Mouse (Mus musculus): ENCODE measurements around the gene Rpl10a. TPM values are rescaled to one million over a fixed set of nuclear protein-coding genes. Genes with fewer than 3 reads are reported as not detected.

Gene Rpl10a
- polyA plus RNA-seq, 1 experiment from 2014 or later: 487 TPM

- peak; percentile 47; the same call in 1 of the 2 replicates for ATAC-seq
- H3K27ac ChIP-seq: no peak overlapping the region
- H3K9ac ChIP-seq: no peak overlapping the region
- peaks cover 43% of the 10 kb centered on the region for H3K27me3 ChIP-seq (replicated peaks)
- H3K4me3 ChIP-seq: no peak overlapping the region
- H3K36me3 ChIP-seq: no peaks in the 10 kb centered on the region
- peak overlapping the region; percentile 40 for H3K4me2 ChIP-seq
- peaks cover 27% of the 10 kb centered on the region for H3K4me1 ChIP-seq
- 2% methylated on average over 13 of the region's 13 CpGs for WGBS (ENCODE audit: insufficient replicate concordance)
- no peaks in the 10 kb centered on the region for H3K9me3 ChIP-seq (replicated peaks)
These were observed 40.2 kb downstream of the Rpl10a start for GRCm38 (mm10) chr17:28368449-28368848.

DNA sequence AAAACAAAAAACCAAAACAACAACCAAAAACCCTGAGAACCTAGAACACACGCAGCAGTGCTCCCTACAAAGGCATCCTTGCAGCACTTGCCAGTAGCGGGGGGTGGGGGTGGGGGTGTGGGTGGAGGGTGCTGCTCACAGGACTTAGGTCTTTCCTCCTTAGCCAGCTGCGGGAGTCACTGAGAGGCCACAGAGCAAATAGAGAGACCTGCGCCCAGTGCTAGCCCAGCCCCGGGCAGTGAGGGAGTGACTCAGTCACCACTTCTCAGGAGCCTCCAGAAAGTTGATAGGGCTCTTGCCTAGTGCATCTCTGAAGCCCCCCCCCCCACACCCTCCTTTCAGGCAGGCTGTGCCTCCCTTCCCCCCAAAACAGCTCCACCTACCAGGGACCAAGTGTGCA, 40.8 kb downstream of the Rpl10a start:
- Histone ChIP-seq H3K9ac (no peak overlapping the region), H3K9me3 (replicated peaks) (no peaks in the 10 kb centered on the region), H3K4me1 (peaks cover 23% of the 10 kb centered on the region), H3K36me3 (no peaks in the 10 kb centered on the region), H3K4me3 (no peak overlapping the region), H3K27me3 (replicated peaks) (peaks cover 40% of the 10 kb centered on the region), H3K4me2 (no peak overlapping the region), H3K27ac (no peak overlapping the region)
- no peak for ATAC-seq
- WGBS (ENCODE audit: insufficient replicate concordance): 59% methylated on average over 5 of the region's 5 CpGs

- H3K4me2 ChIP-seq: no peak overlapping the region
- peaks cover 41% of the 10 kb centered on the region for H3K27me3 ChIP-seq (replicated peaks)
- H3K36me3 ChIP-seq: no peaks in the 10 kb centered on the region
- H3K4me3 ChIP-seq: no peak overlapping the region
- no peak overlapping the region for H3K27ac ChIP-seq
- peaks cover 31% of the 10 kb centered on the region for H3K4me1 ChIP-seq
- H3K9me3 ChIP-seq (replicated peaks): no peaks in the 10 kb centered on the region
- no peak overlapping the region for H3K9ac ChIP-seq
- 60% methylated on average over 2 of the region's 2 CpGs for WGBS (ENCODE audit: insufficient replicate concordance)
- no peak for ATAC-seq
These were observed 43.0 kb downstream of the Rpl10a start for GRCm38 (mm10) chr17:28371286-28371685.

GRCm38 (mm10) chr17:28371941-28372340, 43.7 kb downstream of the Rpl10a start:
- H3K9me3 ChIP-seq (replicated peaks): no peaks in the 10 kb centered on the region
- WGBS (ENCODE audit: insufficient replicate concordance): 41% methylated on average over 1 of the region's 1 CpGs
- peaks cover 31% of the 10 kb centered on the region for H3K4me1 ChIP-seq
- H3K4me2 ChIP-seq: no peak overlapping the region
- H3K9ac ChIP-seq: no peak overlapping the region
- no peak overlapping the region for H3K4me3 ChIP-seq
- H3K27ac ChIP-seq: no peak overlapping the region
- ATAC-seq: no peak
- H3K27me3 ChIP-seq (replicated peaks): peaks cover 47% of the 10 kb centered on the region
- H3K36me3 ChIP-seq: no peaks in the 10 kb centered on the region

GRCm38 (mm10) chr17:28373821-28374220, 45.5 kb downstream of the Rpl10a start:
- Histone ChIP-seq H3K27ac (no peak overlapping the region), H3K4me1 (peaks cover 24% of the 10 kb centered on the region), H3K27me3 (replicated peaks) (peaks cover 53% of the 10 kb centered on the region), H3K9ac (no peak overlapping the region), H3K4me2 (no peak overlapping the region), H3K36me3 (no peaks in the 10 kb centered on the region), H3K4me3 (no peak overlapping the region), H3K9me3 (replicated peaks) (no peaks in the 10 kb centered on the region)
- WGBS (ENCODE audit: insufficient replicate concordance): 6% methylated on average over 10 of the region's 10 CpGs
- peak; percentile 64; the same call in 1 of the 2 replicates for ATAC-seq

- no peak overlapping the region for H3K4me2 ChIP-seq
- peaks cover 52% of the 10 kb centered on the region for H3K27me3 ChIP-seq (replicated peaks)
- H3K4me1 ChIP-seq: peaks cover 21% of the 10 kb centered on the region
- WGBS (ENCODE audit: insufficient replicate concordance): 18% methylated on average over 16 of the region's 16 CpGs
- H3K27ac ChIP-seq: no peak overlapping the region
- no peak overlapping the region for H3K4me3 ChIP-seq
- H3K9ac ChIP-seq: no peak overlapping the region
- no peak for ATAC-seq
- no peaks in the 10 kb centered on the region for H3K9me3 ChIP-seq (replicated peaks)
- H3K36me3 ChIP-seq: no peaks in the 10 kb centered on the region
These were observed 46.2 kb downstream of the Rpl10a start for GRCm38 (mm10) chr17:28374494-28374893.

DNA sequence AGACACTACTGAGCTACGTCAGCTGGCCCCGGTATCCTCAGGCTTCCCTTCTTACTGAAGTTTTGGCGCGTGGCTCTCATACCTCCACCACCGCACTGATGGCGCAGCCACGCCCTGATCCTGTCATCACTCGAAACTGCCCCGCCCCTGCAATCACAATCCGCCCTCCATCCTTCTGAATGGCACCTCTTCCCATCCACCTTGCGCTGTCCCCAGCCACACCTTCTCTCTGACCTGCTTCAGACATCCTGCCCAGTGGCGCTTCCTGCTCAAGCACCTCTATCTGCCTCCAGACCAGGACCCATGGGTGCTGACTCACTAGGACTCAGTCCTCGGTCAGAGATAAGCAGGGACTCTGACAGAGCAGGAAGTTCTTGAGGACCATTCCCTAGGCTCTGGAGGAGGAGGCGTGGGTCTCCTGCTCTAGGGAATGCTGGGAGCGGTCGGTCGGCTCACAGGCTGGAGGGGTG, 47.4 kb downstream of the Rpl10a start:
- no peaks in the 10 kb centered on the region for H3K36me3 ChIP-seq
- ATAC-seq: peak; percentile 58
- WGBS (ENCODE audit: insufficient replicate concordance): 3% methylated on average over 17 of the region's 17 CpGs
- H3K4me3 ChIP-seq: no peak overlapping the region
- peak overlapping the region; percentile 21; the same call in 1 of the 2 replicates for H3K4me2 ChIP-seq
- H3K9ac ChIP-seq: no peak overlapping the region
- no peaks in the 10 kb centered on the region for H3K9me3 ChIP-seq (replicated peaks)
- H3K4me1 ChIP-seq: peaks cover 21% of the 10 kb centered on the region
- no peak overlapping the region for H3K27ac ChIP-seq
- H3K27me3 ChIP-seq (replicated peaks): peaks cover 56% of the 10 kb centered on the region

DNA sequence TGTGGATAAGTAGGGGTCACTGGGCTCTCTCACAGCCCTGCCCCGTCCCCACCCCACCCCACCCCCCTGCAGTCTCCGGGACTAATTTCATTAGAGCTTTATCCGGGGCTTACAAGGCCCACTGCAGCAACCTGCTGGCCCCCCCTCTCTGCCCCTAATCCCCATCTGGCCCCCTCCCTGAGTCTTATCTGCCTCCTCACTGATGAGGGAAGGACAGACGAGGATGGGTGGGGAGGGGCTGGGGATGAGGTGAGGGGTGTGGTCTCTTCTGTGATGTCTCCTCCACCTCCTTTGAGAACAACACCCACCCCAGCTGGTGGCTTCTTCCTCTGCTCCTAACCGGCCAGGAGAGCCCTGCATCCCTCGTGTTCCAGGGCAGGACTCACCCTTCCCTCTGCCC, 52.0 kb downstream of the Rpl10a start:
- ATAC-seq: no peak
- H3K4me1 ChIP-seq: peaks cover 8% of the 10 kb centered on the region
- no peak overlapping the region for H3K27ac ChIP-seq
- no peak overlapping the region for H3K4me3 ChIP-seq
- 14% methylated on average over 6 of the region's 6 CpGs for WGBS (ENCODE audit: insufficient replicate concordance)
- H3K36me3 ChIP-seq: no peaks in the 10 kb centered on the region
- H3K9ac ChIP-seq: no peak overlapping the region
- H3K9me3 ChIP-seq (replicated peaks): no peaks in the 10 kb centered on the region
- H3K27me3 ChIP-seq (replicated peaks): peaks cover 44% of the 10 kb centered on the region
- H3K4me2 ChIP-seq: no peak overlapping the region

Other genes with a start within 250 kb of the Rpl10a start
- gene Tcp11, start 247.8 kb upstream of the Rpl10a start, polyA plus RNA-seq (2016; fragmentation: Nextera tagmentation; extraction: Ambion mirVana): 0.44 and 0.53 TPM in 2 replicates
- 0.91 and 1.2 TPM in 2 replicates for gene Scube3, start 186.3 kb upstream of the Rpl10a start, polyA plus RNA-seq (2016; fragmentation: Nextera tagmentation; extraction: Ambion mirVana)
- 11.1 TPM in 2 replicates for gene Zfp523, start 151.3 kb upstream of the Rpl10a start, polyA plus RNA-seq (2016; fragmentation: Nextera tagmentation; extraction: Ambion mirVana)
- 21.6 and 25.2 TPM in 2 replicates for gene Def6, start 120.7 kb upstream of the Rpl10a start, polyA plus RNA-seq (2016; fragmentation: Nextera tagmentation; extraction: Ambion mirVana)
- gene Ppard, start 95.8 kb upstream of the Rpl10a start, polyA plus RNA-seq (2016; fragmentation: Nextera tagmentation; extraction: Ambion mirVana): 2.0 and 2.1 TPM in 2 replicates
- gene Fance, start 15.0 kb upstream of the Rpl10a start, polyA plus RNA-seq (2016; fragmentation: Nextera tagmentation; extraction: Ambion mirVana): 18.8 and 22.1 TPM in 2 replicates
- gene Tead3, start 22.3 kb downstream of the Rpl10a start, polyA plus RNA-seq (2016; fragmentation: Nextera tagmentation; extraction: Ambion mirVana): 1.9 and 2.0 TPM in 2 replicates
- 1.4 and 1.6 TPM in 2 replicates for gene Tulp1, start 36.8 kb downstream of the Rpl10a start, polyA plus RNA-seq (2016; fragmentation: Nextera tagmentation; extraction: Ambion mirVana)
- gene Fkbp5, start 189.1 kb downstream of the Rpl10a start, polyA plus RNA-seq (2016; fragmentation: Nextera tagmentation; extraction: Ambion mirVana): 16.6 and 17.0 TPM in 2 replicates
- gene Armc12, start 202.3 kb downstream of the Rpl10a start, polyA plus RNA-seq (2016; fragmentation: Nextera tagmentation; extraction: Ambion mirVana): not detected in 2 replicates
- not detected in 2 replicates for gene Clpsl2, start 220.9 kb downstream of the Rpl10a start, polyA plus RNA-seq (2016; fragmentation: Nextera tagmentation; extraction: Ambion mirVana)
- 2.3 and 3.6 TPM in 2 replicates for gene Clps, start 232.3 kb downstream of the Rpl10a start, polyA plus RNA-seq (2016; fragmentation: Nextera tagmentation; extraction: Ambion mirVana)
- 0.16 and 0.32 TPM in 2 replicates for gene Lhfpl5, start 247.2 kb downstream of the Rpl10a start, polyA plus RNA-seq (2016; fragmentation: Nextera tagmentation; extraction: Ambion mirVana)

Data from liver, embryonic 12.5 days (tissue).